Mouse (Mus musculus): Measurements from ENCODE around the gene Gm10670. TPM values are rescaled to one million over a fixed set of nuclear protein-coding genes. Genes with fewer than 3 reads are reported as not detected.
"Not testable (repeated sequence)": the region's sequence is repeated elsewhere in the genome, so short reads cannot be mapped to it uniquely, and the experiment has no call there.

The Gm10670 gene
- not detected in 2 replicates for polyA plus RNA-seq (2016; fragmentation: Nextera tagmentation; extraction: Ambion mirVana)

GRCm38 (mm10) chr7:20474825-20475224, at the start of gene Gm10670:
Gene Gm10670, minus strand, starts transcription at chr7:20474925.
- H3K36me3 ChIP-seq (replicated peaks); H3K27ac ChIP-seq; H3K4me3 ChIP-seq; DNase-seq (ENCODE audit: extremely low spot score, low spot score); H3K27me3 ChIP-seq (ENCODE audit: poor library complexity, severe bottlenecking); H3K9me3 ChIP-seq; H3K4me1 ChIP-seq: not testable (repeated sequence)
- WGBS = no CpG with 5 or more reads among the region's 5 CpGs

GRCm38 (mm10) chr7:20510434-20510833, 35.7 kb upstream of the Gm10670 start, which contains the start of gene Vmn1r103:
Gene Vmn1r103, minus strand, starts transcription at chr7:20510534.
- H3K4me1 ChIP-seq; H3K36me3 ChIP-seq (replicated peaks); H3K27me3 ChIP-seq (ENCODE audit: poor library complexity, severe bottlenecking); H3K27ac ChIP-seq; DNase-seq (ENCODE audit: extremely low spot score, low spot score); H3K4me3 ChIP-seq; H3K9me3 ChIP-seq: not testable (repeated sequence)
- WGBS = 17% methylated on average over 1 of the region's 3 CpGs

DNA sequence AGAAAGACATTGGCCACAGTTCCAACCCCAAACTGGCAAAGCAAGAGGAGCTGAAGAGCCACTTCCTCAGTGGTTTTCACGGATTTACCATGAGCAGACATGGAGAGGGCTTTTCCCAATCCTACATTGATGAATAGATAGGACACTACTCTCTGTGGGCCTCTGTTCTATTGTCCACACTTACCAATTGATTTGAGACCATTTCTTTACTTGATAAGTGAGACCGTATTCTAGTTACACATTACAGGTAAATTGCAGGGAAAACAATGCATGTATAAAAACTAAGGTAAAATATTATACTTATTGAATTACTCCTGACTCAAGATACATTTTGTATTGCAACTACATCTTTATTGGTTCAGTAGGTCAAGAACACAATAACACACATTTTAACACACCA, 32.2 kb downstream of the Gm10670 start, which contains the start of gene Vmn1r101:
Gene Vmn1r101, minus strand, starts transcription at position 101 of the 400 bp plus-strand sequence.
- H3K4me3 ChIP-seq; H3K9me3 ChIP-seq; DNase-seq (ENCODE audit: extremely low spot score, low spot score); H3K36me3 ChIP-seq (replicated peaks); H3K4me1 ChIP-seq; H3K27me3 ChIP-seq (ENCODE audit: poor library complexity, severe bottlenecking); H3K27ac ChIP-seq: not testable (repeated sequence)
- no CpG with 5 or more reads among the region's 2 CpGs for WGBS

Other genes with a start within 250 kb of the Gm10670 start
- gene Gm4498, start 241.1 kb downstream of the Gm10670 start, polyA plus RNA-seq (2016; fragmentation: Nextera tagmentation; extraction: Ambion mirVana) = not detected in 2 replicates
- not detected in 2 replicates for gene Gm5890, start 212.1 kb downstream of the Gm10670 start, polyA plus RNA-seq (2016; fragmentation: Nextera tagmentation; extraction: Ambion mirVana)
- gene Gm4133, start 140.9 kb downstream of the Gm10670 start, polyA plus RNA-seq (2016; fragmentation: Nextera tagmentation; extraction: Ambion mirVana) = not detected in 2 replicates
- gene Gm5728, start 99.5 kb downstream of the Gm10670 start, polyA plus RNA-seq (2016; fragmentation: Nextera tagmentation; extraction: Ambion mirVana) = not detected in 2 replicates
- not detected in 2 replicates for gene Vmn1r100, start 57.0 kb downstream of the Gm10670 start, polyA plus RNA-seq (2016; fragmentation: Nextera tagmentation; extraction: Ambion mirVana)
- not detected in 2 replicates for gene Vmn1r101, start 32.3 kb downstream of the Gm10670 start, polyA plus RNA-seq (2016; fragmentation: Nextera tagmentation; extraction: Ambion mirVana)
- not detected in 2 replicates for gene Vmn1r103, start 35.6 kb upstream of the Gm10670 start, polyA plus RNA-seq (2016; fragmentation: Nextera tagmentation; extraction: Ambion mirVana)
- gene Vmn1r104, start 58.9 kb upstream of the Gm10670 start, polyA plus RNA-seq (2016; fragmentation: Nextera tagmentation; extraction: Ambion mirVana) = not detected in 2 replicates
- gene Gm5726, start 70.8 kb upstream of the Gm10670 start, polyA plus RNA-seq (2016; fragmentation: Nextera tagmentation; extraction: Ambion mirVana) = not detected in 2 replicates
- gene Gm4141, start 101.3 kb upstream of the Gm10670 start, polyA plus RNA-seq (2016; fragmentation: Nextera tagmentation; extraction: Ambion mirVana) = not detected in 2 replicates
- gene Gm4513, start 124.1 kb upstream of the Gm10670 start, polyA plus RNA-seq (2016; fragmentation: Nextera tagmentation; extraction: Ambion mirVana) = not detected in 2 replicates
- not detected in 2 replicates for gene Vmn1r107, start 194.0 kb upstream of the Gm10670 start, polyA plus RNA-seq (2016; fragmentation: Nextera tagmentation; extraction: Ambion mirVana)
- not detected in 2 replicates for gene Vmn1r111, start 228.3 kb upstream of the Gm10670 start, polyA plus RNA-seq (2016; fragmentation: Nextera tagmentation; extraction: Ambion mirVana)

Data from forebrain, embryonic 10.5 days (tissue).